Mouse (Mus musculus): ENCODE measurements at regions not wholly inside any gene's neighbourhood (a gene's known extent, or its start where the extent isn't known, plus 50 kb on each side); places are given as distances from the start of the nearest gene placed in this dataset.

DNA sequence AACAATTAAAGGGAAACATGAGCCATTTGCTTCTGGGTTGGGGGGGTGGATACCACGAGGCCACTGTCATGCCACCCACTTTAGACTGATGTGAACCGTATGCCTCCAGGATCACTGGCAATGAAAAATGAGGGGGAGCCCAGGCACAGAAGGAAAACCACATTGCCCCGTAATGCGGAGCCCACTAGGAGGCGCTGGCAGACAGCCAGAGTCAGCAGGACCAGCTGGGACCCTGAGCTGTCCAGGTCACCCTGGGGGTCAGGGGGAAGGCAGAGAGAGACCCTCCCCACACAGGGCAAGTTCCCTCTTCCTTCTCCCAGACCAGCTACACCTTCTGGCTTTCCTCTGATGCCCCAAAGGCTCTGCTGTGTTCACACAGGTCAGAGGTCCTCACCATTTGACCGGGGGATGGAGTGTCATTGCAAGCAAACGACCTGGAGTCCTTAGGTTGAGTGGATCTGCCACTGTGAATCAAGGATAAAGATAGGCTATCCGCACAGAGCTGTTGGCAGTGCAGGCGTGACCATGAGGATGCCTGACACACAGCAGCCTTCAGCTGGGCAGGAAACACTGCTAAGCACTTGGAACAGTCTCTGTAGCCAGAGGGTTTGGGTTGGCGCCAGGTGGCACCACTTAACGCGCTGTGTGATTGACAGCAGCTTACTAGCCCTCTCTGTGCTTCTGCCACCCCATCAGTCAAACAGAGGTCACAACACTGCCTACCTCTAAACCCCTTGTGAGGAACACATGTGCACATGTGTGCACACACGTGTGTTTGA, 400.2 kb downstream of the Sox9 start:
- no peak for DNase-seq (ENCODE audit: low spot score)

DNA sequence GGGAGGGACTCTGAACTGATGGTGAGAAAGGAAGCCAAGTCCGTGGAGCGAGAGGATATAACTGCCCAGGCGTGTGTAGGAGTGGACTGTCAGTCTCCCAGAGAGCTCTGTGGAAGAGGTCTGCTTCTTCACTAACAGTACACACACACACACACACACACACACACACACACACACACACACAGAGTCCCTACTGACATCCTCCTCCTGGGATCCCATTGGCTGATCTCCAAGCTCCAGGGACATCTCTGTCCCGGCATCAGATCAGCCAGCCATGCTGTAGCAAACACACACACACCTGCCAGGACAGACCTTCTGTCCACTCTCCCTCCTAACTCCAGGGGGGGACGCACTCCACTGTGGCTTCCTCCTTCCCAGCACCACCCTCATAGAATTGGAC, 401.5 kb downstream of the Sox9 start:
- no peak for DNase-seq (ENCODE audit: low spot score)

DNA sequence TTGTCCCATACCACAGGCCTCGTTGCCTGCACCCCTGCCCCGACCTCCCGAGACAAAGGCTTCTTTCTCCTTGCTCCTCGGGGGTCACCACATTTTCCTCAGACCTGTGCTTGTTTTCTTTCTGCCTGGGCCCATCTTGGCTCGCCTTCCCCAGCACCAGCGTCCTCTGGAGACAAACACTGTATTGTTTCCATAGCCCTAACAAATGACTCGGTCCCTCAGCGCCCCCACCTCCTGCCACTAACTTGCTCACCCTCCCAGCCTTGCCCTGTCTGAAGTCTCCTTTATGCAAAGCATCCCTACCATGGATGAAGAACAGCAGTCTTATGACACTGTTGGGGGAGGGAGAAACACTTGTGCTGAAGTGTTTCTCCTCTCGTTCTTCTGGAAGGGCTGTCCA, 402.1 kb downstream of the Sox9 start:
- no peak for DNase-seq (ENCODE audit: low spot score)

DNA sequence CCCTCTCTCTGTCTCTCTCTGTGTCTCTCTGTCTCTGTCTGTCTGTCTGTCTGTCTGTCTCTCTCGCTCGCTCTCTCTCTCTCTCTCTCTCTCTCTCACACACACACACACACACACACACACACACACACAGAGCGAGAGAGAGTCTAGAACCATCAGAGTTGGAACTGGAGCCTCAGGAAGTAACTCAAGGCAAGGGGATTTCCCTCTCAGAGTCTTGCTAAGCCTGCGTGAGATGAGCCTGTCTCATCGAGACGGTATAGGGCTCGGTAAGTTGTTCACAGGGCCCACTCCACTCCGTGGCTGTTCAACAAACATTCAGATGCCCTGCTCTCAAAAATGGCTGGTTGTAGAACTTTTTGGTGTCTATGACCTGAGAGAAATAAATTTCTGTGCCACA, 405.4 kb downstream of the Sox9 start:
- no peak for DNase-seq (ENCODE audit: low spot score)

DNA sequence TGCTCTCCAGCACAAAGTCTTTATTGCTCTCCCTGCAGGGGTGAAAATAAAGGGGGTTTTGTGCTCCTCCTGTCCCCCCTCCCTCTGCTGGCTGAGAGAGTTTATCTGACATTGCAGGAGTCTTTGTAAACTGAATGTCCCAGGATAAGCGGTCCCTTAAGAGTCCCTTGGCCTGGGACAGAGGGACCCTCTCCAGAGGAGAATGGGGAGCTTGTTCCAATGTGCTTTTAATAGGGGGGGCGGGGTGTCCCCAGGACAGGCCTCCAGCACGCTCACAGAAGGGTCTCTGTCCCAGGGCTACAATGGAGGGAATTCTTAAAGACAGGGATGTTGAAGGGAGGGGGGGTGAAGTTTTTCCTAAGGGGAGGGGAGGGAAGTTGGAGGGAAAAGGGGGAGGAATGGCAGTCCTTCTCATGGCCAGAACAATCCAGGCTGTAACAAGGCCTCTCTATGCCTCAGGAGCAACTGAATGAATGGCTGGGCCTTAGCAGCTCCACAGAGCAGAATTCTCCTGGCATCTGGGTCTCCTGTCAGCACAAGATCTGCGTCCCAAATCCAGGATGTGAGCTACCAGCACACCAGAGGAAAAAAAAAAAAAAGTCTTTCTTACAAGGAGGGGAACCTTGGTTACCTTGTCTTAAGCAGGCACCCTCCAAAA, 406.4 kb downstream of the Sox9 start:
- DNase-seq (ENCODE audit: low spot score) = no peak

DNA sequence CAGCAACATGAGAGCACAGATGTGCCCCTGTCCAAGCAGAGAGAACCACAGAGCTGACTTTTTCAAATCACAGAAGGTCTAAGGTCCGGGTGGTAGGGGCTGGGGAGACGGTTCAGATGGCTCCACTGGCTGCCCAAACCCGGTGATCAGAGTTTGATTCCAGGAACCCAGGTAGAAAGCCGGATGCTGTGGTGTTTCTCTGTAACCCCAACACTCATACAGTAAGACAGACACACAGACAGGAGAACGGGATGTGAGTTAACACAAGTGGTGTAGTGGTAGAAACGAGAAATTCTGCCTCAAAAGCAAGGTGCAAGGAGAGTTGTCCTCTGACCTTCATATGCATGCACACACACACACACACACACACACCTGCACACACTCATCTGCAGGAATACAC, 408.0 kb downstream of the Sox9 start:
- DNase-seq (ENCODE audit: low spot score) = no peak

DNA sequence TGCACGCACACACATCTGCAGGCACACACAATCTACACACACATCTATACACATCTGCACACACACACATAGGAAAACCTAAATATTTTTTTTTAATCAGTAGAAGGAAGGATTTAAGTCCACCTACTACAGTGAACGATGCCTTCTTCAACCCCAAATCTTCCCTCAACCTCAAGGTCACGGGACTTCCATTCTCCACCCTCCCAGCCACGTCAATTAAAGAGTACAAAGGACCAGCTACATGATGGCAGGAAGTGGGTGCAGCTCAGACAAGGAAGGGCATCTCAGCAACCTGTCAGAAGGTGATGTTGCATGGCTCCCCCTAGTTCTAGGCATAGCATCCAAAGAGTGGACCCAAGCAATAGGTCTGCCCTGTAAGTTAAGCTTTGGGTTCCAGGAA, 408.5 kb downstream of the Sox9 start:
- DNase-seq (ENCODE audit: low spot score) = no peak

DNA sequence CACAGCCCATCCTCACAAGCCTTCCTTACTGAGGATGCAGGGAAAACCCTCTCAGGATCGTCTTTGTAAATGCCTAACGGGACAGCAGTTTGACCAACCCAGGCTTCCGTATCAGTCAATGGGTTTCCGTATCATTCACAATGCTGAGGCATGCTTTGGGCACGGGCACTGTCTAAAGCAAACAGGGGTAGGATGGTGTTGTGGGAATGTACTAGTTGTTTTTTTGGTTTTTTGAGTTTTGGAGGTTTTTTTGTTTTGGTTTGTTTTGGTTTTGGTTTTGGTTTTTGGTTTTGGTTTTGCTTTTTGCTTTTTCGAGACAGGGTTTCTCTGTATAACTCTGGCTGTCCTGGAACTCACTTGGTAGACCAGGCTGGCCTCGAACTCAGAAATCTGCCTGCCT, 409.0 kb downstream of the Sox9 start:
- no peak for DNase-seq (ENCODE audit: low spot score)

DNA sequence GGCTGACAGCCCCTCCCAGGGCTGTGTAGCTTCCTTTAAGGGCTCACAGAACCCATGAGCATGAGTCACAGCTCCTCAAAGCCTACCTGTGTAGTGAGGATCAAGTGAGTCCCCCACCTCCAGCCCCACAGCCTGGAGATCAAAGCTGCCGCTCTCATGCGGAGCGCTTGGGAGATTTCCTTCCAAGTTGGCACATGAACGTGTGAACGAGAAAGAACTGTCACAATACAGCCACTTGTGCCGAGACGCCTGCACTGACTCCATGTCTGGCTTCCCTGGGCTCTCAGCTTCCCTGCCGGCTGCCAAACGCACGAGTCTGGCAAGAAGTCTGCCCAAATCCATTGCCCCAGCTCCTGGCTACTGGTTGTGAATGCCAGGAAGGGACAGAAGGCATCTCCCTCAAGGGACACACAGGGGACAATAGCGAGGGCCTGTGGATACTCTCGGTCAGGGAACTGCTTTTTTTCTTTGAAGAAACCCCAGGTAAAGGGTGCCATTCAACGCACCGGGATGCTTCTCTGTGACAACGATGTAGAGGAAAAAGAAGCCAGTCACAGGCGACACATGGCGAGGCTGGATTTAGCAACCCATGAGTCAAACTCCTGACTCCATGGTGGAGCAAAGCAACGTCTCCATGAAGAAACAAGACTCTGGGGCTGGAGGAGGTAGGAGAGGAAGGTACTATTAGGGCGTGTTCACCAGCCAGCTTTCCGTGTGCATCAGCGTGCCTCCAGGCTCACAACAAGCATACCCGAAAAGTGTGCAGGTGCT, 410.2 kb downstream of the Sox9 start:
- DNase-seq (ENCODE audit: low spot score) = no peak

DNA sequence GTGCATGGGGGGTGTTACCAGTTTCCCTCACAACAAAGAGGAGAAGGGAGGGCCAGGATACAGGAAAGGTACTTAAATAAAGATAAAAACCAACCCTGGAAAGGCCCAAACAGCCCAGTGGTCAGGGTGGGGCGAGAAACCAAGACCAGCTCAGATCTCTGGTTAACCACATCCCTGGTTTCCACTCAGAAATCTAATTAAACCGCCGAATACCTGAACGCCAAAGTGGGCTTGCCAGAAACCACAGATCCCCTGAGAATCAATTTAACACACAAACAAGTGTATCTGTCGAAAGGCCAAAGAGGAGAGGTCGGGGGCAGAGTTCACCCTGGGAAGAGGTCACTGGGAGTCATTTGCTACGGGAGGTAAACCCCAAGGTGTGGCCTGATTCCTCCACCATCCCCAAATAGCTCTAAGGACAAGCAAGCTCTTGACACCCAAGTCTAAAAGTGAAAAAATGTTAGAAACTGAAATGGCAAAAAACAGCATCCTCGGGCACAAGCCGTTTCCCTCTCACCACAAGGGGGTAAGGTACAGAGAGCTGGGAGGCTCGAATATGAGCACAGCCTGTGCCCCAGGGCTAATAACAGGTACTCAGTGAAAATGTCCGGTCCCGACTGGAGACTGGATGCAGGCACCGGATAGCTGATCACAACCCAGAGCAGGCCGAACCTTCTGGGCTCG, 412.3 kb downstream of the Sox9 start:
- no peak for DNase-seq (ENCODE audit: low spot score)
